Mouse (Mus musculus) liver, adult 2 months (tissue): Measurements from ENCODE around the gene Als2cr12.
"Not testable (repeated sequence)": the region's sequence is repeated elsewhere in the genome, so short reads cannot be mapped to it uniquely, and the experiment has no call there.

Experiments
- CTCF ChIP-seq: fragments of 200-500 bp; IDR thresholded peaks from 2 replicates; pipeline ENCODE4 v1.5.1; 2011; ENCODE audit warnings: low read depth, low read length, control low read depth
- POLR2A ChIP-seq: fragments of 200-500 bp; IDR thresholded peaks from 2 replicates; pipeline ENCODE4 v1.6.1; 2011; ENCODE audit warnings: low read length, control low read depth; ENCODE audit not compliant: insufficient read depth; ENCODE audit errors: extremely low read depth

DNA sequence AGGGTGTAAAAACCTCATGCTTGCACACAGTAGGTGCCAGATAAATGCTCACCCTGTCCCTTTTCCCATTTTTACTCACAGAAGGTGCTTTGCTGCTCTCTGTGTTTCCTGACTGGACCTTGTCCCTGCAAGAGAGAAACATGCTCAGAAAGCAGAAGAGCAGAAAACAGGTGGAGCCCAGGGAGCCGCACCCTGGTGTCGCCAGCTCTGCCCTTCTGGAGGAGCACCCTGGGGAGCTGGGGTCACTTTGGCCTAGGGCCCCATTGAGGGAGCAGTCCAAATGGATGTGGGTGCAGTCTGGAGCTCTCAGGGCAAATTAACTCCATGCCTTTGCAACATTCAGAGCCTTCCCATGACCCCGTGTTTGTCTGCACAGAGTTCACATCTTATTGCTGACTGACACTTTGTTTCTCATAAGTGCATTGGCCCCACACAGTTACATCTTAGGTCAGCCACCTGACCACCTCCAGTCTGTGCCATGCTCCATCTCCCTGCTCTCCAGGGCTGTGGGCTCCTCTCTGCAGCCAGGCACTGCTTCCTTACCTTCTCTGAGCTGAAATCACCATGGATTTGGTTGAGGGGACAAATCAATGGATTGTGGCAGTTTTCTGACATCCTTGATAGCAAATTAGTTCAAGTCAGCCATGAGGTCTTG, 4.8 kb downstream of the Als2cr12 start:
- TF ChIP-seq POLR2A, CTCF: not testable (repeated sequence)
